Mouse (Mus musculus) embryo, embryonic 9.5 days (tissue): ENCODE results near the gene 1110032A03Rik.

Source experiments
- DNase-seq: peaks from one replicate; pipeline ENCODE4 v3.0.0-alpha.2; 2017; ENCODE audit errors: extremely low spot score

1110032A03Rik gene

GRCm38 (mm10) chr9:50774991-50775612 lies at the start of gene 1110032A03Rik, which contains the start of gene Alg9:
TSS of gene 1110032A03Rik (minus strand) at chr9:50775520.
TSS of gene Alg9 (plus strand) at chr9:50775019.
- peak; percentile 89 for DNase-seq

- DNase-seq = no peak
Measured at GRCm38 (mm10) chr9:50823779-50824453, 48.6 kb upstream of the 1110032A03Rik start.

GRCm38 (mm10) chr9:50822216-50822615 lies 46.9 kb upstream of the 1110032A03Rik start:
- no peak for DNase-seq

GRCm38 (mm10) chr9:50821651-50822050 lies 46.3 kb upstream of the 1110032A03Rik start:
- DNase-seq = no peak

GRCm38 (mm10) chr9:50819716-50820115 lies 44.4 kb upstream of the 1110032A03Rik start:
- DNase-seq = no peak

- no peak for DNase-seq
Measured at GRCm38 (mm10) chr9:50818050-50818449, 42.7 kb upstream of the 1110032A03Rik start.

GRCm38 (mm10) chr9:50816512-50816911 lies 41.2 kb upstream of the 1110032A03Rik start:
- no peak for DNase-seq

GRCm38 (mm10) chr9:50815666-50816065 lies 40.3 kb upstream of the 1110032A03Rik start:
- no peak for DNase-seq

GRCm38 (mm10) chr9:50813796-50814195 lies 38.5 kb upstream of the 1110032A03Rik start:
- DNase-seq = no peak

- no peak for DNase-seq
Measured at GRCm38 (mm10) chr9:50811746-50812145, 36.4 kb upstream of the 1110032A03Rik start.

- DNase-seq = no peak
Measured at GRCm38 (mm10) chr9:50811187-50811586, 35.9 kb upstream of the 1110032A03Rik start.

GRCm38 (mm10) chr9:50809146-50809545 lies 33.8 kb upstream of the 1110032A03Rik start:
- DNase-seq = no peak

GRCm38 (mm10) chr9:50808471-50808870 lies 33.2 kb upstream of the 1110032A03Rik start:
- no peak for DNase-seq

- no peak for DNase-seq
Measured at GRCm38 (mm10) chr9:50803055-50803671, 27.8 kb upstream of the 1110032A03Rik start.

- DNase-seq = peak; percentile 33
Measured at GRCm38 (mm10) chr9:50800985-50801384, 25.7 kb upstream of the 1110032A03Rik start.

- no peak for DNase-seq
Measured at GRCm38 (mm10) chr9:50798368-50798767, 23.0 kb upstream of the 1110032A03Rik start.

- no peak for DNase-seq
Measured at GRCm38 (mm10) chr9:50797641-50798040, 22.3 kb upstream of the 1110032A03Rik start.

GRCm38 (mm10) chr9:50796776-50797175 lies 21.5 kb upstream of the 1110032A03Rik start:
- DNase-seq = no peak

- DNase-seq = no peak
Measured at GRCm38 (mm10) chr9:50795266-50795665, 19.9 kb upstream of the 1110032A03Rik start.

GRCm38 (mm10) chr9:50782155-50782554 lies 6.8 kb upstream of the 1110032A03Rik start:
- peak; percentile 36 for DNase-seq

GRCm38 (mm10) chr9:50776162-50776760 lies 941 bp upstream of the 1110032A03Rik start:
- DNase-seq = no peak

- DNase-seq = no peak
Measured at GRCm38 (mm10) chr9:50775662-50776126, 374 bp upstream of the 1110032A03Rik start.
